Mouse (Mus musculus) megakaryocyte, embryonic 14.5 days (primary cell): ENCODE data around the gene Saa4. TPM values are rescaled to one million over a fixed set of nuclear protein-coding genes. Genes with fewer than 3 reads are reported as not detected.
A peak's percentile ranks its signal among the peaks of the same experiment; 100 is the strongest.
"Not testable (repeated sequence)": the region's sequence is repeated elsewhere in the genome, so short reads cannot be mapped to it uniquely, and the experiment has no call there.

Experiments
- H3K27me3 ChIP-seq: replicated peaks from 2 replicates; pipeline ENCODE3; 2012; ENCODE audit warnings: inconsistent platforms
- H3K36me3 ChIP-seq: replicated peaks from 2 replicates; pipeline ENCODE3; 2012; ENCODE audit warnings: low read length, inconsistent platforms, mixed read lengths
- H3K4me1 ChIP-seq: 2 replicates; pipeline ENCODE4 v1.6.1; 2012; ENCODE audit warnings: inconsistent platforms
- H3K4me3 ChIP-seq: replicated peaks from 2 replicates; pipeline ENCODE3; 2012; ENCODE audit warnings: moderate library complexity, mild to moderate bottlenecking, inconsistent platforms
- H3K9me3 ChIP-seq: 2 replicates; pipeline ENCODE4 v1.6.1; 2012; ENCODE audit warnings: inconsistent platforms
- FLI1 ChIP-seq: IDR thresholded peaks from 2 replicates; pipeline ENCODE4 v1.6.1; 2012; ENCODE audit warnings: low read length, inconsistent platforms, mixed read lengths
- GATA1 ChIP-seq: IDR thresholded peaks from 3 replicates; pipeline ENCODE4 v1.6.1; 2012; ENCODE audit warnings: mixed read lengths, low read length, inconsistent platforms, borderline replicate concordance
- polyA plus RNA-seq: library from polyadenylated mRNA; stranded (reverse); fragments of >175 nt; gene quantifications from 2 replicates; pipeline ENCODE4 v1.2.3, GENCODE M21; 2012; ENCODE audit warnings: low replicate concordance; ENCODE audit not compliant: insufficient read depth

The Saa4 gene
- polyA plus RNA-seq, 1 experiment: not detected

DNA sequence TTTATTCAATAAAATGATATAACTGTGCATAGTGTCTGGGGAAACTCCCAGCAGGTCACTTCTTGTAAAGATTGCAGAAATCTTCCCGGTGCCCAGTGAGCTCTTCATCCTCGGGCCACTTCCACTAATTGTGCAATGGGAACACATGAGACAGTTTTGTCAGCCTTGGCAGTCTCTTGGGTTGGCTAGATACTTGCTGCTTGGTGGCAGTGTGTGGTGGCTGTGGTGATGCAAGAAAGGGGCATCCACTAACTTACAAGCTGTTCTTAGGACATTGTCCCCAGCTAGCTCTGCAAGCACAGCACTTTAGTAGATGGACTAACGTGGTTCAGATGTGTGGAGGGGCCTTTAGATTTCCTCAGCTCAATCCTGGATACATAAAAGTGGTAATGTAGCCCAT, 13.4 kb upstream of the Saa4 start:
- Histone ChIP-seq H3K9me3 (no peaks in the 10 kb centered on the region), H3K4me3 (no peak overlapping the region), H3K4me1 (peaks cover 28% of the 10 kb centered on the region), H3K36me3 (no peaks in the 10 kb centered on the region), H3K27me3 (peaks cover 47% of the 10 kb centered on the region)
- no peak for TF ChIP-seq FLI1
- no peak for TF ChIP-seq GATA1

DNA sequence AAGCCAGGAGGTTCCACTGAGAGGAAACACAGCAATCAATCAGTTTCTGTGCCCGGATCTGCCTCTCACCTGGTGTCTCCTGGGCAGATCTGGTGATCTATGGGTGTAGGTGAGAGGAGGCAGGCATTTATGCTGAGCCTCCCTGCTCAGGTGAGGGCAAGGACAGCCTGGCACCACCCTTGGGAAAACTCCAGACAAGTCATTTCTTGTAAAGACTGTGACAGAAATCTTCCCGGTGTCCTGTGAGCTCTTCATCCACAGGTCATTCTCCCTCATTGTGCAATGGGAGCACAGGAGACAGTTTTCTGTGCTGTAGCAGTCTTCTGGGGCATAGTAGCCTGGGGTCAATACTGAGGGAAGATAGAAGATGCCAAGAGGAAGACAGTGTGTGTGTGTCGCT, 10.5 kb upstream of the Saa4 start, which contains the start of gene Saa1:
Gene Saa1 (minus strand): TSS at position 101 of the 400 bp plus-strand sequence.
- H3K36me3 ChIP-seq, H3K9me3 ChIP-seq, H3K4me3 ChIP-seq: not testable (repeated sequence)
- Histone ChIP-seq H3K27me3 (peaks cover 26% of the 10 kb centered on the region), H3K4me1 (peaks cover 46% of the 10 kb centered on the region)

DNA sequence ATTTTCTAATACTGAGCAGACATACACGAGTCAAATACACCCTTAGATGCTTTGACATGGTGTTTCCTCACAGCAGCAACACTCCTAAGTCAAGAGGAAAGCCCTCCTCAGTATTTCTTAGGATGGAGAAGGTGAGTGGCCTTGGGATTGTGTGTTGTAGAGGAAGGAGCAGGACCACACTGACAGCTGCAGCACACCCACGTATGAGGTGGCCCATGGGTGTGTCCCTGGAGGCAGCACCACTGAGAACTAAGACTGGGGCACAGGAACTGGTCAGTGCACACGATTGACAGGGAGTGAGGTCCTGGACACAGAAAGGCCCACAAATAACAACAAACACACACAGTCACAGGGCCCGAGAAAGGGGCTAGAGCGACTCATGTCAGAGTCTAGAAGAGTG, 7.6 kb upstream of the Saa4 start:
- H3K4me3 ChIP-seq, H3K9me3 ChIP-seq, H3K36me3 ChIP-seq: not testable (repeated sequence)
- peaks cover 46% of the 10 kb centered on the region for H3K4me1 ChIP-seq
- H3K27me3 ChIP-seq: peaks cover 20% of the 10 kb centered on the region

DNA sequence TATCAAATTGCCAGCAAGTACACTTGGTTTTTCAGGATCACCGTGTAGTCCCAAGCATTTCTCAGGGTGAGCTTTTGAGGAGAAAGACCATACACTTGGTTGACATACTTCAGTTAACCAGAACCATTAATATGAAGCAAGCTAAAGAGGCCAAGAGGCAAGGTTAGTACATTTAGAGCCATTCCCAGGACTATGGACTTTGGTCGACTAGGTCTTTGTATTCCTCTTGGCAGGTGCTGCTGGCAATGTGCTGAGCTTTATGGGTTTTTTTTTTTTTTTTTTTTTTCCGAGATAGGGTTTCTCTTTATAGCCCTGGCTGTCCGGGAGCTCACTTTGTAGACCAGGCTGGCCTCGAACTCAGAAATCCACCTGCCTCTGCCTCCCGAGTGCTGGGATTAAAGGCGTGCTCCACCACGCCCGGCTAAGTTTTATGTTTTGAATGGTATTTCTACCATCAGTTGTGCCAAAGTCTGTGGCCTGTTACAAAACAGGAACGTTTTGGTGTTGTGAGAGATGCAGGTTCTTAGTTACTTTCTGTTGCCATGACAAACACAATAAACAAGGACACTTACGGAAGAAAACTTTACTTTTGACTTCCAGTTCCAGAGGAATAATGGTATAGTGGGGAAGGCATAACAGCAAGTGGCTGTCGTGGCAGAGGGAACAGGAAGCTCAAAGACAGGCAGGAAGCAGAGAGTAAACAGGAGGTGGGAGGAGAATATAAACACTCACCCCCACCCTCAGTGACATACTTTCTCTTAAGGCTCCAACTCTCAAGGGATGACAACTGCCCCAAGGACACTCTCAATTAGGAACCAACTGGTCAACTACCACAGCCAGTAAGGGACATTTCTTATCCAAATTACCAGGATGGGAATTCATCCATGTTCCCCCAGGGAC, 6.4 kb upstream of the Saa4 start:
- no peak for TF ChIP-seq GATA1
- H3K27me3 ChIP-seq: peaks cover 18% of the 10 kb centered on the region

DNA sequence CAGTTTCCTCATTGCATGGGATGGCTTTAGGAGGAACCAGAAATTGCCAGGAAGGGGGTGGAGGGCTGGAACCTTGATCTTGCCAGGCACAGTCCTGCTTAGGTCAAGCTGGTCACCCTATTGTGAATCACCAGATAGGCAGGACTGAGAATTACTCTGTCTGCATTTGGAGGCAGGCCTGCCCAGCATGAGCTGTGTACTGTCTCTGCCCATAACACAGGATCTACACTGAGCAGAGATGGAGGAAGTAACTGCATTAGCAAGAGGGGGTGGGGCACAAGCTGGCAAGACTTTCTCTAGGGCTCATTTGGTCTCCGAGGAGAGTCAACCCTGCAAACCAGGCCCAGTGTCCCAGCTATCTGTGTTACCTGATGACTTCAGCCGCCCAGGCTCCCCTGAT, 2.6 kb upstream of the Saa4 start:
- Histone ChIP-seq H3K4me1 (peaks cover 30% of the 10 kb centered on the region), H3K27me3 (peaks cover 18% of the 10 kb centered on the region), H3K36me3 (no peaks in the 10 kb centered on the region), H3K4me3 (peak overlapping the region; percentile 47), H3K9me3 (peaks cover 8% of the 10 kb centered on the region)
- TF ChIP-seq FLI1: no peak
- no peak for TF ChIP-seq GATA1

More for the DNA sequence above, 6.4 kb upstream of the Saa4 start:
- peaks cover 53% of the 10 kb centered on the region for H3K4me1 ChIP-seq
- H3K36me3 ChIP-seq: no peaks in the 10 kb centered on the region
- H3K9me3 ChIP-seq: no peaks in the 10 kb centered on the region
- H3K4me3 ChIP-seq: no peak overlapping the region

DNA sequence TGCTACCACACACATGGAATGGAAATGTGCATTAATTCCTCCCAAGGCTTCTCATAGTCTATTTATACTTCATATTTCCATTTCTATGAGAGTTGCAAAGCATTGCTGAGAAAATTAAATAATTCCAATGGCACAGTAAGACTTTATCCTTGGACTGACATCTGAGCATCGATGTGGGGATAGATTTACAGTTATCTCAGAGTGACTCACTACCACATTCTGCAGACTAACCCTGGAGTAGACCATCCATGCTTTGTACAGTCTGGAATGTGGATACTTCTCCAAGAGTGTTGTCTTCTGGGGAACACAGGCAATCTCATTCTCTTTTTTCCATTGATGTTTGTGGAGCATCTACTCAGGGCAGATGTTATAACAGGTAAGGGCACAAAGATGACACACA, 4.8 kb downstream of the Saa4 start:
- TF ChIP-seq GATA1: no peak
- TF ChIP-seq FLI1: no peak

DNA sequence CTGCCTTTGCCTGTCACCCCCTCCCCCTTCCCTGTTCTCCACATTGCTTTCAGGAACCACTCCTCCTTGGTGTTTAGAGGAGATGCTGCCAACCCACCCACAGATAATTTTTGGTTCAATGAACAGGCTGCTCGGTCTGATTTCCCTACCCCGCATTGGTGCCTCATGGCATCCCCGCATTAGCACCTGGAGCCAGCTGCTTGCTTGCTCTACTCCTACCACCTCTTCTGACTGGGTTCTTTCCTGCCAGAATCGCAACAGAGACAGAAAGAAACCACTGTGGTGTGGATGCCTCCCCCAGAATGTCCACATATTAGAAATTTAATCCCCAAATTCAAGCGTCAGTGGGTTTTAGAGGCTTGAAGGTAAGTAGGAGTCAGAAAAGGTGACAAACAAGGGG, 8.0 kb downstream of the Saa4 start:
- Histone ChIP-seq H3K4me3 (no peak overlapping the region), H3K4me1 (peaks cover 9% of the 10 kb centered on the region), H3K27me3 (peaks cover 60% of the 10 kb centered on the region), H3K36me3 (no peaks in the 10 kb centered on the region), H3K9me3 (no peaks in the 10 kb centered on the region)
- TF ChIP-seq GATA1 (no peak), FLI1 (no peak)

More for the DNA sequence above, 4.8 kb downstream of the Saa4 start:
- peaks cover 9% of the 10 kb centered on the region for H3K4me1 ChIP-seq
- H3K9me3 ChIP-seq: no peaks in the 10 kb centered on the region
- no peak overlapping the region for H3K4me3 ChIP-seq
- no peaks in the 10 kb centered on the region for H3K36me3 ChIP-seq
- peaks cover 45% of the 10 kb centered on the region for H3K27me3 ChIP-seq

DNA sequence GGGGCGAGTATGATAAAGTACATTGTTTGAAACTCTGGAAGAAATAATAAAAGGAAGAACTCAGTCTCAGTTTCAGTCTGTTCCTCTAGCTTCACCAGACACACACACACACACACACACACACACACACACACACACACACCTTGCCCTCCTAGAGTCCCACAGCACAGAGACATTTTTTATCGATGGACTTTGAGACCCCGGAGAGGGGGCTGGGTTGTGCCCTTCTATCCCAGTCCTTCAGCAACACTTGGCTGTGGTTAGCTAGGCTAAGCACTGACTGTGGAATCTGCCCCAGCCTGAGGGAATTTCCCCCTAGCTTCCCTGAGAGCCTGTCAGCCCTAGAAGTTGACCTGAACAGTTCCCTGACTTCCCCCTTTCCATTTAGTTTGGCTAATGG, 8.6 kb downstream of the Saa4 start:
- H3K9me3 ChIP-seq: no peaks in the 10 kb centered on the region
- no peak overlapping the region for H3K4me3 ChIP-seq
- H3K27me3 ChIP-seq: peaks cover 63% of the 10 kb centered on the region
- H3K4me1 ChIP-seq: peaks cover 9% of the 10 kb centered on the region
- TF ChIP-seq FLI1: no peak
- no peak for TF ChIP-seq GATA1
- H3K36me3 ChIP-seq: no peaks in the 10 kb centered on the region

DNA sequence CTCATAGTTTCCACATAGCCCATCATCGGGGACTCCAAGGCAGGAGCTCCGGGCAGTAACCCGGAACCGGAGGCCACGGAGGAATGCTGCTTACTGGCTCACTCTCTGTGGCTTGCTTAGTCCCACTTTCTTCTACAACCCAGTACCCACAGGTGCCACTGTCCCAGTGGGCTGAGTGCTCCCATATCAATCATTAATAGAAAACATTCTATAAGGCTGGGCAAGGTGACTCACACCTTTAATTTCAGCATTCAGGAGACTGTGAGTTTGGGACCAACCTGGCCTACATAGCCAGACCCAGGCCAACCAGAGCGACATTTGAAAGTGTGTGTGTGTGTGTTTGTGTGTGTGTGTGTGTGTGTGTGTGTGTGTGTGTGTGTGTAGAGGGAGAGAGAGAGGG, 9.0 kb downstream of the Saa4 start:
- TF ChIP-seq FLI1: no peak
- Histone ChIP-seq H3K27me3 (peaks cover 65% of the 10 kb centered on the region), H3K36me3 (no peaks in the 10 kb centered on the region), H3K9me3 (no peaks in the 10 kb centered on the region), H3K4me1 (peaks cover 9% of the 10 kb centered on the region), H3K4me3 (no peak overlapping the region)

DNA sequence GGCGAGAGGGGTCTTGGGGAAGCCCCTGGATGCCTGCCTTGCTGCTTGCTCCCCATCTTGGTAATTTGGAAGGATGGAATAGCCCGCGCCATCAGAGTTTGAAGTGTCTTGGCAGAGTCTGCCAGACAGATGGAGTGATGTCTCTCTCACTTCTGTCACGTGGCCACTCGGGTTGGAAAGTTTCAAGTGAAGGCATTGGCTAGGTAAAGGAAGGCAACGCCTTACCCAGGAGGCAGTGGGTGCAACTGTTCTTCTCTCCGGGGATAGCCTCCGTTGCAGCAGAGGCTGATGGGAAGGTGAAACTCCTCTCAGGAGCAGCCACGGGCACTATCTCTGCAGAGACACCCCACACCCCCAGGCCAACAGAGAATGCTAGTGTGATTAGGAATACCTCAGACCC, 11.9 kb downstream of the Saa4 start:
- no peak for TF ChIP-seq GATA1
- no peak for TF ChIP-seq FLI1
- peaks cover 21% of the 10 kb centered on the region for H3K4me1 ChIP-seq
- H3K36me3 ChIP-seq: no peaks in the 10 kb centered on the region
- H3K9me3 ChIP-seq: no peaks in the 10 kb centered on the region
- no peak overlapping the region for H3K4me3 ChIP-seq
- H3K27me3 ChIP-seq: peaks cover 59% of the 10 kb centered on the region

DNA sequence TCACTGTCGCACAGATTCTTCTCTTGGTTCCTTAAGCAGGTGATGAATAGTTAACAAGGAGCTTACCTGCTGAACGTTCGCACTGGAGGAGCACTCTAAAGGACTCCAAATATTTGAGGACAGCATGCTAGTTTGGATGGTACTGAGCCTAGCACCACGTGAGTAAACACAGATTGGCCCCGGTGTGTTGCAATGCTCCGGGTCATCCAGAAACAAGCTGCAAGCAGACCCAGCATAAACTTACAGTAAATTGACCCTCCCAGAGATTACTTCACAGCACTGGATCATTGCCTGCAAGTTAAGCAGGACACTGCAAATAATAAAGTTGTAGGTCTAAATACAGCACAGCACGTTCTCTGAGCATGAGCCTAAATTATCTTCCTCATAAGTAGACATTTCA, 12.9 kb downstream of the Saa4 start:
- H3K9me3 ChIP-seq: no peaks in the 10 kb centered on the region
- H3K4me1 ChIP-seq: peaks cover 26% of the 10 kb centered on the region
- H3K4me3 ChIP-seq: no peak overlapping the region
- H3K27me3 ChIP-seq: peaks cover 54% of the 10 kb centered on the region
- no peak for TF ChIP-seq GATA1
- no peak for TF ChIP-seq FLI1
- no peaks in the 10 kb centered on the region for H3K36me3 ChIP-seq
